27 mouse cellular contexts compared by ENCODE assay signal in genomic region chr13:90739797-90740196, GRCm38 (mm10).
DNase-seq lines count a peak whose midpoint lies in the region; ATAC-seq and TF ChIP-seq lines count a peak whose summit lies in the region.
"Had no signal": no experiment of that assay in that cellular context is flagged by ENCODE, and none has a peak within 500 bp of the region (broad histone marks: within the 10 kb centered on the region; RNA-seq: fewer than 3 reads in every experiment).

No protein-coding gene starts in this region.

- DNase-seq in large intestine, adult 2 months (ENCODE audit: low read depth, low spot score) = peak; percentile 25
- no peak for DNase-seq in thymus, postnatal 10 days (ENCODE audit: low spot score in 2 of 2)
- no peak for DNase-seq in left cerebral cortex, adult 9 months (ENCODE audit: low spot score in 2 of 2)
- DNase-seq: adrenal gland, adult 8-10 months; adrenal gland, postnatal 14 days; adrenal gland, postnatal 36 days; B cell, adult 2 months; cerebellum, adult 11-12 months; cerebellum, adult 2 months; cerebellum, adult 9-10 months; cerebellum, postnatal 10 days; cerebellum, postnatal 25 days had no signal

- WGBS in intestine, embryonic 16.5 days = 53% methylated on average over 1 of the region's 1 CpGs
- WGBS in large intestine, adult 2 months = 36% methylated on average over 1 of the region's 1 CpGs
- WGBS in hindbrain, embryonic 12.5 days = 96% methylated on average over 1 of the region's 1 CpGs

- no peak overlapping the region for H3K4me3 ChIP-seq in embryonic fibroblast, embryonic 13.5 days (ENCODE audit: insufficient read depth, low read length)
- H3K4me3 ChIP-seq in intestine, embryonic 16.5 days (ENCODE audit: low read length) = no peak overlapping the region
- no peak overlapping the region for H3K4me3 ChIP-seq in hindbrain, embryonic 12.5 days
- H3K4me3 ChIP-seq: embryonic facial prominence, embryonic 10.5 days; embryonic facial prominence, embryonic 12.5 days; erythroblast, embryonic 14.5 days; forebrain, embryonic 10.5 days; forebrain, embryonic 12.5 days had no signal

- H3K9me3 ChIP-seq in intestine, embryonic 16.5 days (ENCODE audit: control insufficient read depth, low read length) = no peaks in the 10 kb centered on the region
- no peaks in the 10 kb centered on the region for H3K9me3 ChIP-seq in hindbrain, embryonic 12.5 days (replicated peaks)
- H3K9me3 ChIP-seq: embryonic facial prominence, embryonic 10.5 days; embryonic facial prominence, embryonic 12.5 days; forebrain, embryonic 10.5 days; forebrain, embryonic 12.5 days; G1E had no signal

- peak; percentile 93 for ATAC-seq in intestine, embryonic 16.5 days
- ATAC-seq in hindbrain, embryonic 12.5 days (ENCODE audit: low FRiP score) = no peak
- ATAC-seq: activated CD4-positive, CD25-positive, alpha-beta regulatory T cell, adult 4 months; CD4-positive, CD25-positive, alpha-beta regulatory T cell, adult 4 months; forebrain, embryonic 14.5 days; forebrain, embryonic 16.5 days; Patski had no signal

- TF ChIP-seq POLR2A in embryonic fibroblast, embryonic 13.5 days (IDR thresholded peaks at IDR 0.05; ENCODE audit: low read depth, low read length) = no peak

- H3K27me3 ChIP-seq in intestine, embryonic 16.5 days (replicated peaks; ENCODE audit: control insufficient read depth, insufficient read depth, low read length) = no peaks in the 10 kb centered on the region
- H3K27me3 ChIP-seq in hindbrain, embryonic 12.5 days = no peaks in the 10 kb centered on the region
- H3K27me3 ChIP-seq: CH12.LX; embryonic facial prominence, embryonic 12.5 days; forebrain, embryonic 12.5 days; Patski had no signal

- TF ChIP-seq CTCF in embryonic fibroblast, embryonic 13.5 days (IDR thresholded peaks at IDR 0.05; ENCODE audit: borderline replicate concordance, insufficient read depth, low read length) = no peak

- no peak overlapping the region for H3K9ac ChIP-seq in intestine, embryonic 16.5 days (ENCODE audit: low read depth, low read length)
- H3K9ac ChIP-seq in hindbrain, embryonic 12.5 days = no peak overlapping the region
- H3K9ac ChIP-seq: embryonic facial prominence, embryonic 12.5 days; forebrain, embryonic 12.5 days had no signal

- no peaks in the 10 kb centered on the region for H3K36me3 ChIP-seq in intestine, embryonic 16.5 days (ENCODE audit: control insufficient read depth, insufficient read depth, low read length)
- no peaks in the 10 kb centered on the region for H3K36me3 ChIP-seq in hindbrain, embryonic 12.5 days
- H3K36me3 ChIP-seq: embryonic facial prominence, embryonic 10.5 days; embryonic facial prominence, embryonic 12.5 days; forebrain, embryonic 10.5 days; forebrain, embryonic 12.5 days; G1E had no signal

- peaks cover 8% of the 10 kb centered on the region for H3K4me1 ChIP-seq in embryonic fibroblast, embryonic 13.5 days (ENCODE audit: control insufficient read depth, insufficient read depth, low read length)
- no peaks in the 10 kb centered on the region for H3K4me1 ChIP-seq in intestine, embryonic 16.5 days (ENCODE audit: control insufficient read depth, insufficient read depth, low read length)
- H3K4me1 ChIP-seq in hindbrain, embryonic 12.5 days = no peaks in the 10 kb centered on the region
- H3K4me1 ChIP-seq: embryonic facial prominence, embryonic 10.5 days; embryonic facial prominence, embryonic 12.5 days; forebrain, embryonic 10.5 days; forebrain, embryonic 12.5 days had no signal

- H3K4me2 ChIP-seq in intestine, embryonic 16.5 days (ENCODE audit: low read depth, low read length) = no peak overlapping the region
- no peak overlapping the region for H3K4me2 ChIP-seq in hindbrain, embryonic 12.5 days (replicated peaks)
- H3K4me2 ChIP-seq: embryonic facial prominence, embryonic 12.5 days; forebrain, embryonic 12.5 days had no signal

- H3K27ac ChIP-seq in embryonic fibroblast, embryonic 13.5 days (ENCODE audit: insufficient read depth, low read length) = 0 out of 2 replicates have a peak overlapping the region, but pooled peaks have one; percentile 26
- H3K27ac ChIP-seq in intestine, embryonic 16.5 days (ENCODE audit: low read length) = no peak overlapping the region
- no peak overlapping the region for H3K27ac ChIP-seq in hindbrain, embryonic 12.5 days
- H3K27ac ChIP-seq: embryonic facial prominence, embryonic 10.5 days; embryonic facial prominence, embryonic 12.5 days; forebrain, embryonic 10.5 days; forebrain, embryonic 12.5 days had no signal
